Mouse (Mus musculus) liver, embryonic 14.5 days (tissue): ENCODE data around the gene 1700013H16Rik. TPM values are rescaled to one million over a fixed set of nuclear protein-coding genes. Genes with fewer than 3 reads are reported as not detected.
A peak's percentile ranks its signal among the peaks of the same experiment; 100 is the strongest.

Experiments used
- ATAC-seq: fragments of 200-750 bp; cut with Nextera tagmentation; 2 replicates; pipeline ENCODE4 v1.8.0; 2017; ENCODE audit warnings: moderate number of reproducible peaks, mild to moderate bottlenecking, moderate library complexity; ENCODE audit not compliant: insufficient read depth
- DNase-seq, 3 experiments: peaks; one replicate each; pipeline ENCODE4 v3.0.0-alpha.2; 2012 to 2013; ENCODE audit warnings: low read depth in 3 of 3, low spot score in 3 of 3
- H3K27ac ChIP-seq: fragments of 300-500 bp; sonication (generic); 2 replicates; pipeline ENCODE4 v1.5.1; 2014; ENCODE audit warnings: moderate library complexity, mild to moderate bottlenecking, control low read depth, inconsistent platforms
- H3K27me3 ChIP-seq: fragments of 300-500 bp; sonication (generic); 2 replicates; pipeline ENCODE4 v1.6.1; 2014; ENCODE audit warnings: mild to moderate bottlenecking, low read length, moderate library complexity; ENCODE audit not compliant: control insufficient read depth, insufficient read depth
- H3K36me3 ChIP-seq: fragments of 300-500 bp; sonication (generic); replicated peaks from 2 replicates; pipeline ENCODE4 v1.6.1; 2014; ENCODE audit warnings: low read depth; ENCODE audit not compliant: control insufficient read depth, insufficient read depth
- H3K4me1 ChIP-seq, 2 experiments: fragments of 200-500 bp in 1 of 2; fragments of 300-500 bp in 1 of 2; sonication (generic) in 1 of 2; replicated peaks; 2 replicates each; pipeline ENCODE4 v1.6.1; 2012 to 2014; ENCODE audit warnings: antibody characterized with exemption in 1 of 2, inconsistent platforms in 1 of 2, low read length in 1 of 2; ENCODE audit not compliant: control insufficient read depth in 2 of 2, insufficient read depth in 2 of 2
- H3K4me2 ChIP-seq: fragments of 300-500 bp; sonication (generic); 2 replicates; pipeline ENCODE4 v1.6.1; 2014; ENCODE audit warnings: low read depth, mild to moderate bottlenecking, control low read depth, moderate library complexity
- H3K4me3 ChIP-seq, 2 experiments: fragments of 200-500 bp in 1 of 2; fragments of 300-500 bp in 1 of 2; sonication (generic) in 1 of 2; 2 replicates each; pipeline ENCODE4 v1.5.1; 2012 to 2014; ENCODE audit warnings: low read depth in 2 of 2, low read length in 2 of 2, mild to moderate bottlenecking in 2 of 2, control low read depth in 1 of 2, inconsistent platforms in 1 of 2, moderate library complexity in 1 of 2; ENCODE audit not compliant: insufficient read depth in 1 of 2
- H3K9ac ChIP-seq: fragments of 300-500 bp; sonication (generic); replicated peaks from 2 replicates; pipeline ENCODE4 v1.6.1; 2014; ENCODE audit warnings: mild to moderate bottlenecking, control low read depth, moderate library complexity
- H3K9me3 ChIP-seq: fragments of 300-500 bp; sonication (generic); 2 replicates; pipeline ENCODE4 v1.6.1; 2016; ENCODE audit warnings: low read length, mixed read lengths; ENCODE audit not compliant: control insufficient read depth
- CTCF ChIP-seq: IDR thresholded peaks from 2 replicates; pipeline ENCODE4 v1.5.1; 2016; ENCODE audit warnings: antibody characterized with exemption, low read depth, control low read depth
- EP300 ChIP-seq: IDR thresholded peaks from 2 replicates; pipeline ENCODE4 v1.6.1; 2016; ENCODE audit warnings: antibody characterized with exemption, low read depth
- WGBS: fragments of 180-500 bp; shearing (Covaris S2); extraction: QIAGEN DNeasy Blood & Tissue Kit; methylation state at CpG from one replicate; pipeline ENCODE4 v1.1.7; 2014; ENCODE audit not compliant: insufficient replicate concordance; 5-methylcytosine and 5-hydroxymethylcytosine counted together
- polyA plus RNA-seq, 2 experiments: library from polyadenylated mRNA; depleted of rRNA in 1 of 2; stranded (reverse) in 1 of 2; unstranded in 1 of 2; fragments of >200 nt; fragmentation: Nextera tagmentation in 1 of 2; extraction: Ambion mirVana in 1 of 2; gene quantifications; 2 replicates each; pipeline versions ENCODE4 v1.2.1 to v1.2.3; 2012 to 2014

Gene 1700013H16Rik
- polyA plus RNA-seq, 2 experiments: not detected

- Histone ChIP-seq H3K4me2 (no peak overlapping the region), H3K27ac (no peak overlapping the region), H3K27me3 (no peaks in the 10 kb centered on the region), H3K4me3 (no peak overlapping the region), H3K9me3 (no peaks in the 10 kb centered on the region), H3K4me1 (no peaks in the 10 kb centered on the region), H3K36me3 (no peaks in the 10 kb centered on the region), H3K9ac (no peak overlapping the region)
- ATAC-seq (no peak), DNase-seq (peak in 1 of 3 experiments; percentile 1)
- TF ChIP-seq CTCF: no peak
- TF ChIP-seq EP300: no peak
- WGBS: 61% methylated on average over 2 of the region's 2 CpGs
Measured at GRCm38 (mm10) chrX:53728967-53729366, 28.7 kb downstream of the 1700013H16Rik start.

DNA sequence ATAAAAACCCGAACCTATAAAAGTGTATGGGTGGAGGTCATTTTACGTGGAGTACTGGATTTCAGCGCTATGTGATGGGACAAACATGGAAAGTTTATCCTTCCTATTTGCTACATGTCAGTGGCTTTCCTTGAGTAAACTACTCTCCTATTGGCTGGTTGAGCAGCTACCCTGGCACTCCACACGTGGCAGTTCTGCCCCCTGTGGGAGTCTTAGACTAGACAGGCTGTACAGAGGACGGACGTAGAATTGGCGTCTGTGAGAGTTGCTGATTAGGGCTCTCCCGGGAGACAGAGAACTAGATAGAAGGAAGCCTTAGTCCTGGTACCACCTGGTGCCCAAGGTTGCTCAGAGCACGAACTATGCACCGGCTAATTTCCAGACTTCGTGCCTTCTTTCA lies 33.0 kb downstream of the 1700013H16Rik start, which contains the start of gene 4930502E18Rik:
4930502E18Rik (plus strand) TSS at position 231 of the 400 bp plus-strand sequence.
- H3K27me3 ChIP-seq: no peaks in the 10 kb centered on the region
- H3K9ac ChIP-seq: no peak within 1 kb of the TSS
- no peaks in the 10 kb centered on the region for H3K4me1 ChIP-seq
- H3K4me2 ChIP-seq: no peak within 1 kb of the TSS
- H3K36me3 ChIP-seq: no peaks in the 10 kb centered on the region
- no peak within 1 kb of the TSS for H3K27ac ChIP-seq
- 67% methylated on average over 11 of the region's 11 CpGs for WGBS
- H3K4me3 ChIP-seq: no peak within 1 kb of the TSS
- DNase-seq (no peak), ATAC-seq (no peak)
- no peaks in the 10 kb centered on the region for H3K9me3 ChIP-seq
- TF ChIP-seq EP300: no peak
- no peak for TF ChIP-seq CTCF

DNA sequence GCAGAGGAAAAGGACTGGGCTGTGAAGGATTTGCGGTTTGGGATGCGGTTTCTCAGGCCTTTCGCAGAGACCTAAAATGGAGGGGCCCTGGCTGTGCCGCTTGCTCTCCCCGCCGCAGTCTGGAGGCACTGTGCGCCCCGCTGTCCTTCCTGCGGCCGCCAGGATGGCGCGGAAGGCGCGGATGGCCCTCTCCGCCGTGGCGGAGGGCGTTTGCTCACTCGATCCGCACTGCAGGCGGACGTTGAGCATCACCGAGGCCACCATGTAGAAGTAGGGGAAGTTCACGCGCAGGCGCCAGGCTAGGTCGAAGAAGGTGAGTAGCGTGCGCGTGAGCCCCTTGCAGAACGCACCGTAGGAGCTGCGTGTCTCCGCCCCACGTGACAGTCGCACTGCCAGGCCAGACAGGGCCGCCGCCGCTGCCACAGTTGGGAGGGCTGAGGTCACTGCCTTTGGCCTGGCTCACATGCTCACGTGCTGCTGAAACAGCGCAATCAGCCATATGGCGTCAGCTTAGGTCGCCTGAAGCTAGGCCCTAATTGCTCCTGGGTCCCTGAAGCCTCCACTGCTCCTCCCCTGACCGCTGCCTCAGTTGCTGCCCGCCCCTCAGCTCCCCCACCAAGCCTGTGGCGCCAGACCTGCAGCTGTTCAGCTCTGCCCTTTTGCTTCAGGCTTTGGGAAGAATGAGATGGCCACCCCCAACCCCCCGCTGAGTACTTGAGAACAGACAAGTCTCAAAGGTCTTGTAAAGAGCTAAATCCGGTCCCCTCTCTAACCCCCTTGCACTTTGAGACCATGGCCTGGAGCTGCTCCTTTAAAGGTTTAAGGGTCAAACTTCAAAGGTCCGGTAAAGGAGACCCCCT lies 41.1 kb downstream of the 1700013H16Rik start:
- Histone ChIP-seq H3K27ac (no peak overlapping the region), H3K4me2 (peak overlapping the region; percentile 2; the same call in 1 of the 2 replicates), H3K9ac (no peak overlapping the region), H3K36me3 (no peaks in the 10 kb centered on the region), H3K9me3 (no peaks in the 10 kb centered on the region), H3K27me3 (no peaks in the 10 kb centered on the region), H3K4me1 (no peaks in the 10 kb centered on the region), H3K4me3 (no peak overlapping the region)
- no peak; the same call in 1 of the 2 replicates for ATAC-seq
- WGBS: 17% methylated on average over 42 of the region's 49 CpGs
- TF ChIP-seq CTCF: no peak
- TF ChIP-seq EP300: no peak
- DNase-seq: no peak

- Histone ChIP-seq H3K27ac (no peak overlapping the region), H3K36me3 (no peaks in the 10 kb centered on the region), H3K9ac (no peak overlapping the region), H3K4me3 (no peak overlapping the region), H3K27me3 (no peaks in the 10 kb centered on the region), H3K9me3 (no peaks in the 10 kb centered on the region), H3K4me1 (no peaks in the 10 kb centered on the region), H3K4me2 (0 out of 2 replicates have a peak overlapping the region, but pooled peaks have one; percentile 2)
- 55% methylated on average over 2 of the region's 2 CpGs for WGBS
- ATAC-seq (no peak), DNase-seq (no peak)
- TF ChIP-seq CTCF (no peak), EP300 (no peak)
Measured at GRCm38 (mm10) chrX:53715942-53716322, 41.7 kb downstream of the 1700013H16Rik start.

DNA sequence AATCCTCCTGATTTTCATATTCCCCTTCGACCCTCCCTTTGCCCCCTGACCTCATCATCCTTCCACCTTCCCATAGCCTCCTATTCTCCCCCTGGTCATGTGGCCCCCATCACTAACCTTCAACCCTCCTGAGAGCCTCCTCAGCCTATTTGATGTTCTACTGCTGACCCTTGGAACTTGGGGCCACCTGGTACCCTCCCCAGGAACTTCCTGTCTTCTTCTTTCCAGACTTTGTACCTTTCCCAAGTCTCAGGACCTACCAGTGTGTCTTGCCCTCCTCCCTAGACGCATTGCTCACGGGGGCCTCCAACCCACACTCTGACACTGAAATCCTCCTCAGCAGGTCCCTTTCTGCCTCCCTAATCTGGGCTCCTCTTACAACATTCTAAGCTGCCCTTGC lies 55.0 kb downstream of the 1700013H16Rik start:
- TF ChIP-seq CTCF: no peak
- TF ChIP-seq EP300: no peak
- Histone ChIP-seq H3K9ac (no peak overlapping the region), H3K9me3 (no peaks in the 10 kb centered on the region), H3K4me3 (no peak overlapping the region), H3K4me1 (no peaks in the 10 kb centered on the region), H3K27me3 (no peaks in the 10 kb centered on the region), H3K36me3 (no peaks in the 10 kb centered on the region), H3K27ac (no peak overlapping the region), H3K4me2 (no peak overlapping the region)
- WGBS: 48% methylated on average over 3 of the region's 3 CpGs
- no peak for DNase-seq
- ATAC-seq: no peak
